8 mouse cellular contexts compared by ENCODE assay signal in the genomic region with DNA sequence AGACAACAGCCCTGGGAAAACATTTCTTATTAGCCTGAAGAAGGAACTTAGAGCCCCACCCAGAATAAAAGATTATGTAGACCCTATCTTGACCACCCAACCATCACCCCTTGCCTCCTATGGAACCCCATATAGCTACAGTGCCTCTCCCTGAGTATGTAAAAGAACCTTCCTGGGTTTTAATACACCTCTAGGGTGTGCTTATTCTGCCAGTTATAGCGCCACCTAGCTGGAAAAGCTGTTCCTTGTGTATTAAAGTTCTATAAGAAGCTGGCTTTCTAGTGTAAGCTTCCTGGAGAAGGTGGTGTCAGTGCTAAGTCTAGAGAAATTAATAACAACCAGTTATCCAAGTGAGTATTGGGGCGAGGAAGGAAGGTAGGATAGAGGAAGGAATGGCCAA.
A peak's percentile ranks its signal among the peaks of the same experiment; 100 is the strongest.
DNase-seq lines count a peak whose midpoint lies in the region; ATAC-seq and TF ChIP-seq lines count a peak whose summit lies in the region.

No protein-coding gene starts in this region.

- H3K4me2 ChIP-seq in midbrain, postnatal 0 days (ENCODE audit: low read depth, low read length, poor library complexity, severe bottlenecking), result no peak overlapping the region
- H3K4me2 ChIP-seq in midbrain, embryonic 13.5 days (replicated peaks), result no peak overlapping the region
- H3K4me2 ChIP-seq in embryonic facial prominence, embryonic 11.5 days (ENCODE audit: low read depth, low read length), result no peak overlapping the region

- H3K36me3 ChIP-seq in midbrain, postnatal 0 days (ENCODE audit: insufficient read depth, low read length), result no peaks in the 10 kb centered on the region
- no peaks in the 10 kb centered on the region for H3K36me3 ChIP-seq in midbrain, embryonic 13.5 days
- H3K36me3 ChIP-seq in embryonic facial prominence, embryonic 11.5 days (replicated peaks; ENCODE audit: control insufficient read depth, insufficient read depth, low read depth, low read length), result no peaks in the 10 kb centered on the region
- no peaks in the 10 kb centered on the region for H3K36me3 ChIP-seq in midbrain, embryonic 10.5 days

- H3K27me3 ChIP-seq in midbrain, postnatal 0 days (ENCODE audit: insufficient read depth, low read length), result no peaks in the 10 kb centered on the region
- no peaks in the 10 kb centered on the region for H3K27me3 ChIP-seq in midbrain, embryonic 13.5 days
- H3K27me3 ChIP-seq in embryonic facial prominence, embryonic 11.5 days (ENCODE audit: control insufficient read depth, insufficient read depth, low read length), result no peaks in the 10 kb centered on the region
- no peaks in the 10 kb centered on the region for H3K27me3 ChIP-seq in midbrain, embryonic 10.5 days (ENCODE audit: low read depth, poor library complexity, severe bottlenecking)

- no peaks in the 10 kb centered on the region for H3K4me1 ChIP-seq in midbrain, postnatal 0 days (ENCODE audit: insufficient read depth, low read length)
- 0 out of 2 replicates have a peak, but pooled peaks cover 5% of the 10 kb centered on the region for H3K4me1 ChIP-seq in midbrain, embryonic 13.5 days (replicated peaks)
- H3K4me1 ChIP-seq in embryonic facial prominence, embryonic 11.5 days (ENCODE audit: control insufficient read depth, insufficient read depth, low read length), result no peaks in the 10 kb centered on the region
- peaks cover 6% of the 10 kb centered on the region for H3K4me1 ChIP-seq in midbrain, embryonic 10.5 days

- WGBS in midbrain, postnatal 0 days, result 31% methylated on average over 2 of the region's 2 CpGs
- 26% methylated on average over 2 of the region's 2 CpGs for WGBS in midbrain, embryonic 13.5 days
- 34% methylated on average over 2 of the region's 2 CpGs for WGBS in embryonic facial prominence, embryonic 11.5 days
- 40% methylated on average over 2 of the region's 2 CpGs for WGBS in midbrain, embryonic 10.5 days

- peak; percentile 8 to 16 for DNase-seq in cerebellum, adult 18-20 months
- DNase-seq in cerebellum, adult 11-12 months, result no peak
- DNase-seq in midbrain, postnatal 0 days (ENCODE audit: low spot score), result peak; percentile 56
- peak; percentile 67 for DNase-seq in embryonic facial prominence, embryonic 11.5 days (ENCODE audit: low spot score)
- peak; percentile 66 for DNase-seq in kidney, postnatal 14 days
- DNase-seq in lung, postnatal 36 days, result peak; percentile 83
- no peak for DNase-seq in midbrain, embryonic 10.5 days (ENCODE audit: low spot score)

- no peak overlapping the region for H3K9ac ChIP-seq in midbrain, postnatal 0 days (replicated peaks; ENCODE audit: low read length, poor library complexity, severe bottlenecking)
- H3K9ac ChIP-seq in midbrain, embryonic 13.5 days (replicated peaks), result no peak overlapping the region
- no peak overlapping the region for H3K9ac ChIP-seq in embryonic facial prominence, embryonic 11.5 days (replicated peaks; ENCODE audit: low read length)

- ATAC-seq in midbrain, postnatal 0 days (ENCODE audit: low FRiP score), result no peak; the same call in 1 of the 2 replicates
- no peak for ATAC-seq in midbrain, embryonic 13.5 days
- ATAC-seq in embryonic facial prominence, embryonic 11.5 days (replicated peaks; ENCODE audit: insufficient number of reproducible peaks, low FRiP score, low TSS enrichment, low read depth), result no peak

- no peak overlapping the region for H3K4me3 ChIP-seq in midbrain, postnatal 0 days (ENCODE audit: low read depth, low read length)
- H3K4me3 ChIP-seq in midbrain, embryonic 13.5 days (replicated peaks), result no peak overlapping the region
- H3K4me3 ChIP-seq in embryonic facial prominence, embryonic 11.5 days (ENCODE audit: low read depth, low read length), result no peak overlapping the region
- no peak overlapping the region for H3K4me3 ChIP-seq in midbrain, embryonic 10.5 days

- H3K9me3 ChIP-seq in midbrain, postnatal 0 days (ENCODE audit: low read length), result no peaks in the 10 kb centered on the region
- no peaks in the 10 kb centered on the region for H3K9me3 ChIP-seq in midbrain, embryonic 13.5 days
- H3K9me3 ChIP-seq in embryonic facial prominence, embryonic 11.5 days (replicated peaks; ENCODE audit: control insufficient read depth, low read length), result no peaks in the 10 kb centered on the region
- no peaks in the 10 kb centered on the region for H3K9me3 ChIP-seq in midbrain, embryonic 10.5 days (replicated peaks)

- peak; percentile 65 for TF ChIP-seq CTCF in midbrain, postnatal 0 days (IDR thresholded peaks at IDR 0.05)

- no peak overlapping the region for H3K27ac ChIP-seq in midbrain, postnatal 0 days (ENCODE audit: low read depth, low read length)
- H3K27ac ChIP-seq in midbrain, embryonic 13.5 days, result no peak overlapping the region
- no peak overlapping the region for H3K27ac ChIP-seq in embryonic facial prominence, embryonic 11.5 days (replicated peaks; ENCODE audit: low read depth, low read length)
- no peak overlapping the region for H3K27ac ChIP-seq in midbrain, embryonic 10.5 days (replicated peaks)

Comparison
In these comparisons a context has a peak if more than half of its experiments do, and no peak if none do; other contexts are left out.
1. DNase-seq: peak in cerebellum, adult 18-20 months (2 of 2), midbrain, postnatal 0 days (single experiment), embryonic facial prominence, embryonic 11.5 days (single experiment), kidney, postnatal 14 days (single experiment) and lung, postnatal 36 days (single experiment); none in cerebellum, adult 11-12 months (single experiment) and midbrain, embryonic 10.5 days (single experiment).